Mouse (Mus musculus) cortical plate, adult 2 months (tissue): ENCODE data around the gene Sulf2.

Experiments
- CTCF ChIP-seq: fragments of 200-500 bp; IDR thresholded peaks from 2 replicates; pipeline ENCODE4 v1.5.1; 2011; ENCODE audit warnings: mild to moderate bottlenecking, control low read depth, low read length; ENCODE audit not compliant: insufficient read depth; ENCODE audit errors: extremely low read depth
- POLR2A ChIP-seq: fragments of 200-500 bp; IDR thresholded peaks from 2 replicates; pipeline ENCODE4 v1.6.1; 2011; ENCODE audit warnings: mild to moderate bottlenecking, low read length, control low read depth; ENCODE audit not compliant: insufficient read depth; ENCODE audit errors: extremely low read depth

GRCm38 (mm10) chr2:166062431-166062830 is 93.0 kb downstream of the Sulf2 start:
- TF ChIP-seq CTCF (no peak), POLR2A (no peak)
